Mouse (Mus musculus): ENCODE results near the gene Adam22. TPM values are rescaled to one million over a fixed set of nuclear protein-coding genes. Genes with fewer than 3 reads are reported as not detected.

Adam22 gene
- total RNA-seq (2014; fragmentation: Nextera tagmentation) = 0.30 TPM in 1 of 2 replicates, not detected in the other
- 0.06 and 0.27 TPM in 2 replicates for total RNA-seq (2017)
- polyA plus RNA-seq (2012) = not detected in 2 replicates

- no peak for ATAC-seq (ENCODE audit: extremely low read depth, insufficient number of reproducible peaks, low FRiP score, poor library complexity, severe bottlenecking)
Measured at GRCm38 (mm10) chr5:8367614-8368327, at the start of gene Adam22. Adam22 (minus strand) TSS chr5:8368160.

GRCm38 (mm10) chr5:8417443-8417842, 49.5 kb upstream of the Adam22 start:
- Histone ChIP-seq H3K4me3 (ENCODE audit: low read depth, low read length) (no peak overlapping the region), H3K36me3 (replicated peaks) (peaks cover 66% of the 10 kb centered on the region), H3K9me3 (replicated peaks) (no peaks in the 10 kb centered on the region), H3K27me3 (ENCODE audit: insufficient read depth, low read length) (no peaks in the 10 kb centered on the region), H3K4me1 (ENCODE audit: insufficient read depth, low read depth, low read length) (peaks cover 21% of the 10 kb centered on the region)
- TF ChIP-seq GATA1 (IDR thresholded peaks at IDR 0.05; ENCODE audit: borderline replicate concordance, low read length) = no peak
- TF ChIP-seq CTCF (IDR thresholded peaks at IDR 0.05; ENCODE audit: low read depth, low read length) = no peak
- TF ChIP-seq POLR2AphosphoS5 (IDR thresholded peaks at IDR 0.05; ENCODE audit: insufficient replicate concordance, low read depth, low read length) = no peak
- TF ChIP-seq TAL1 (conservative IDR thresholded peaks at IDR 0.05; ENCODE audit: low read depth, low read length) = no peak
- TF ChIP-seq GATA2 (IDR thresholded peaks at IDR 0.05; ENCODE audit: borderline replicate concordance, low read depth, low read length) = no peak
- no peak for DNase-seq (ENCODE audit: low spot score)
- no peak for ATAC-seq (ENCODE audit: extremely low read depth, insufficient number of reproducible peaks, low FRiP score, poor library complexity, severe bottlenecking)

More at GRCm38 (mm10) chr5:8367614-8368327, at the start of gene Adam22:
- Histone ChIP-seq H3K36me3 (replicated peaks) (no peaks in the 10 kb centered on the region), H3K27me3 (ENCODE audit: insufficient read depth, low read length) (peaks cover 31% of the 10 kb centered on the region), H3K9me3 (replicated peaks) (no peaks in the 10 kb centered on the region), H3K4me1 (ENCODE audit: insufficient read depth, low read depth, low read length) (no peaks in the 10 kb centered on the region), H3K4me3 (ENCODE audit: low read depth, low read length) (no peak within 1 kb of the TSS)
- no peak for DNase-seq (ENCODE audit: low spot score)
- TF ChIP-seq GATA2 (IDR thresholded peaks at IDR 0.05; ENCODE audit: borderline replicate concordance, low read depth, low read length) = no peak
- no peak for TF ChIP-seq POLR2AphosphoS5 (IDR thresholded peaks at IDR 0.05; ENCODE audit: insufficient replicate concordance, low read depth, low read length)
- TF ChIP-seq TAL1 (conservative IDR thresholded peaks at IDR 0.05; ENCODE audit: low read depth, low read length) = no peak
- no peak for TF ChIP-seq GATA1 (IDR thresholded peaks at IDR 0.05; ENCODE audit: borderline replicate concordance, low read length)
- no peak for TF ChIP-seq CTCF (IDR thresholded peaks at IDR 0.05; ENCODE audit: low read depth, low read length)

GRCm38 (mm10) chr5:8416683-8417413, 48.9 kb upstream of the Adam22 start:
- no peak for DNase-seq (ENCODE audit: low spot score)
- Histone ChIP-seq H3K27me3 (ENCODE audit: insufficient read depth, low read length) (no peaks in the 10 kb centered on the region), H3K4me1 (ENCODE audit: insufficient read depth, low read depth, low read length) (peaks cover 21% of the 10 kb centered on the region), H3K36me3 (replicated peaks) (peaks cover 70% of the 10 kb centered on the region), H3K9me3 (replicated peaks) (no peaks in the 10 kb centered on the region), H3K4me3 (ENCODE audit: low read depth, low read length) (no peak overlapping the region)
- ATAC-seq (ENCODE audit: extremely low read depth, insufficient number of reproducible peaks, low FRiP score, poor library complexity, severe bottlenecking) = no peak
- no peak for TF ChIP-seq TAL1 (conservative IDR thresholded peaks at IDR 0.05; ENCODE audit: low read depth, low read length)
- TF ChIP-seq POLR2AphosphoS5 (IDR thresholded peaks at IDR 0.05; ENCODE audit: insufficient replicate concordance, low read depth, low read length) = no peak
- no peak for TF ChIP-seq CTCF (IDR thresholded peaks at IDR 0.05; ENCODE audit: low read depth, low read length)
- TF ChIP-seq GATA1 (IDR thresholded peaks at IDR 0.05; ENCODE audit: borderline replicate concordance, low read length) = no peak
- TF ChIP-seq GATA2 (IDR thresholded peaks at IDR 0.05; ENCODE audit: borderline replicate concordance, low read depth, low read length) = no peak

DNA sequence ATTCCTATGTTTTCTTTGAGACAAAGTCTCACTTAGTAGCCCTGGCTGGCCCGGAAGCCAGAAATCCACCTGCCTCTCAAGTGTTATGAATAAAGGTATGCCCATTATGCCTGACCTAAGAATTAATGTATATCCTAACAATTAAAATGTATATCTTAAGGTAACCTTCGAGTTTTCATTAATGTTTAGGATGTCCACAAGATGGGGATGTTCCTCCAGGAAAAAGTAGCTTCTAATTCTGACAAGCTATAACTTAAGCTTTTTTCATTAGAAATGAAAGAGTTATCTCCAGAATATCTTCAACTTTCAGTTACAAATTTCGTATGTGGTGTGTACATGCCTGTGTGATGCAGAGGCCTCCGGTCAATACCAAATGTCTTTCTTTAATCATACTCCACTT, 40.8 kb upstream of the Adam22 start:
- no peak for ATAC-seq (ENCODE audit: extremely low read depth, insufficient number of reproducible peaks, low FRiP score, poor library complexity, severe bottlenecking)
- DNase-seq (ENCODE audit: low spot score) = no peak
- H3K4me1 ChIP-seq (ENCODE audit: insufficient read depth, low read depth, low read length) = no peaks in the 10 kb centered on the region; the same call in 1 of the 2 replicates
- H3K9me3 ChIP-seq (replicated peaks) = no peaks in the 10 kb centered on the region
- peaks cover 70% of the 10 kb centered on the region for H3K36me3 ChIP-seq (replicated peaks)
- TF ChIP-seq GATA2 (IDR thresholded peaks at IDR 0.05; ENCODE audit: borderline replicate concordance, low read depth, low read length) (no peak), POLR2AphosphoS5 (IDR thresholded peaks at IDR 0.05; ENCODE audit: insufficient replicate concordance, low read depth, low read length) (no peak), TAL1 (conservative IDR thresholded peaks at IDR 0.05; ENCODE audit: low read depth, low read length) (no peak), GATA1 (IDR thresholded peaks at IDR 0.05; ENCODE audit: borderline replicate concordance, low read length) (no peak), CTCF (IDR thresholded peaks at IDR 0.05; ENCODE audit: low read depth, low read length) (no peak)
- no peaks in the 10 kb centered on the region for H3K27me3 ChIP-seq (ENCODE audit: insufficient read depth, low read length)
- H3K4me3 ChIP-seq (ENCODE audit: low read depth, low read length) = no peak overlapping the region

DNA sequence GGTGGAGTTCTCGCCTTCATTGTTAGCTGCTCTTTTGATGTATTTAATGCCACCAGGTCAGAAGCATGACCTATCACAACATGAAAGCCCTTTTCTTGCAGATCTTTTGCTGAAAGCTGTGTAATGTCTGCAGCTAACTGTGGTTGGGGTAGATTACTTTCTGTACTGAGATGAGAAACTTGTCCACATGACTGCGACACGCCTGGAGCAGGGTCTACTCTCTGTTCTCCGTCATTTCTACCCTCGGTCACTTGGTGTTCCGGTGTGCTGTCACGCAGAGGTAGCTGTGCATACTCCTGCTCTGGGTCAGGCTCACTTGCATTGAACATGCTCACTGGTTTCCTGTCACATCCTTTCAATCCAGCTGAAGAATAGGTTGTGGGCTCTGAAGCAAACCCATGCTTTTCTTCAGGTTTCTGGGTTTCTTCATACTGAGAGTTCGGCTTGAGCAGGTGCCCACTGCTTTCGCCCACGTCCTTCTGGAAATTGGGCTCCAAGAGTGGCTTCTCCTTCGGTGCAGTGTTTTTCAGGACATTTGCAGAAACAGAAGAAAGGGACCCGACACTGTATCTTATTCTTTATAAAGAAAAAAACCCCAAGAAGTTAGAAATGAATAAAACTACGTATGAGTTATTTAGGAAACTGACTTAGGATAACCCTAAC, 29.8 kb upstream of the Adam22 start:
- Histone ChIP-seq H3K9me3 (replicated peaks) (no peaks in the 10 kb centered on the region), H3K36me3 (replicated peaks) (peaks cover 69% of the 10 kb centered on the region), H3K4me3 (ENCODE audit: low read depth, low read length) (no peak overlapping the region), H3K4me1 (ENCODE audit: insufficient read depth, low read depth, low read length) (no peaks in the 10 kb centered on the region), H3K27me3 (ENCODE audit: insufficient read depth, low read length) (no peaks in the 10 kb centered on the region)
- no peak for ATAC-seq (ENCODE audit: extremely low read depth, insufficient number of reproducible peaks, low FRiP score, poor library complexity, severe bottlenecking)
- DNase-seq (ENCODE audit: low spot score) = no peak
- TF ChIP-seq TAL1 (conservative IDR thresholded peaks at IDR 0.05; ENCODE audit: low read depth, low read length) (no peak), GATA1 (IDR thresholded peaks at IDR 0.05; ENCODE audit: borderline replicate concordance, low read length) (no peak), CTCF (IDR thresholded peaks at IDR 0.05; ENCODE audit: low read depth, low read length) (no peak), POLR2AphosphoS5 (IDR thresholded peaks at IDR 0.05; ENCODE audit: insufficient replicate concordance, low read depth, low read length) (no peak), GATA2 (IDR thresholded peaks at IDR 0.05; ENCODE audit: borderline replicate concordance, low read depth, low read length) (no peak)

Data from G1E (cell line).